8 mouse cellular contexts compared by ENCODE assay signal in the genomic region with DNA sequence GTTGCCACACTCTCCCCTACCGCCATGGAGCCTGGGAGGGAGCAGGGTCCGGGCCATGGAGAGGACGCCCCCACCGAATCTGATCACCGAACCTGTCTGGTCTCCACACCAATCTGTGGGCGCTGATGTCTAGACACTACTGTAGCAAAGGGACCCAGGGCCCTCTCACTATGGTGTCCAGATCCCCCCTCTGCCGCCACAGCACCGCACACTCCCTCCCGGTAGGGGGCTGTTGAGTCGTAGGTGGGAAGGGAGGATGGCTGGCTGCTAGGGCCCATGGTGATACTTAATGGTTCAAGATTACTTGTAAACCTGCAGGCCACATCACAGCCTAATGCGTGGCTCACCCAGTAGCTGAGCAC. TPM values are rescaled to one million over a fixed set of nuclear protein-coding genes. Genes with fewer than 3 reads are reported as not detected.
A peak's percentile ranks its signal among the peaks of the same experiment; 100 is the strongest.
DNase-seq lines count a peak whose midpoint lies in the region; ATAC-seq and TF ChIP-seq lines count a peak whose summit lies in the region.

No protein-coding gene starts in this region.

- no peak for TF ChIP-seq CTCF in gastrocnemius, adult 2 months (IDR thresholded peaks at IDR 0.05)
- peak; percentile 24; the same call in 1 of the 2 replicates for TF ChIP-seq CTCF in midbrain, postnatal 0 days (IDR thresholded peaks at IDR 0.05)

- peak overlapping the region; percentile 92 for H3K27ac ChIP-seq in gastrocnemius, adult 2 months
- H3K27ac ChIP-seq in midbrain, postnatal 0 days (ENCODE audit: low read depth, low read length) = peak overlapping the region; percentile 7; the same call in 1 of the 2 replicates

- ATAC-seq in midbrain, postnatal 0 days (ENCODE audit: low FRiP score) = peak; percentile 54

- H3K9me3 ChIP-seq in midbrain, postnatal 0 days (ENCODE audit: low read length) = no peaks in the 10 kb centered on the region

- no peaks in the 10 kb centered on the region for H3K4me1 ChIP-seq in midbrain, postnatal 0 days (ENCODE audit: insufficient read depth, low read length)

- no peaks in the 10 kb centered on the region for H3K27me3 ChIP-seq in midbrain, postnatal 0 days (ENCODE audit: insufficient read depth, low read length)

- peak overlapping the region; percentile 69 for H3K4me2 ChIP-seq in midbrain, postnatal 0 days (ENCODE audit: low read depth, low read length, poor library complexity, severe bottlenecking)

- DNase-seq in gastrocnemius, adult 2 months = no peak
- no peak for DNase-seq in gastrocnemius, adult 8-10 months (ENCODE audit: low spot score in 2 of 2)
- peak; percentile 44 for DNase-seq in 416B (ENCODE audit: low read depth)
- DNase-seq in c-Kit-positive CD71-positive TER-119-negative erythroid progenitor cells, embryonic 14.5 days (ENCODE audit: low read depth) = peak; percentile 43
- peak; percentile 43 for DNase-seq in induced T-regulatory cell, adult 2 months (ENCODE audit: low read depth)
- DNase-seq in midbrain, postnatal 0 days (ENCODE audit: low spot score) = peak; percentile 49
- DNase-seq in left cerebral cortex, adult 18-20 months (ENCODE audit: low spot score in 2 of 2) = no peak
- DNase-seq in ovary, postnatal 36 days (ENCODE audit: low spot score) = no peak

- 8% methylated on average over 10 of the region's 11 CpGs for WGBS in midbrain, postnatal 0 days

- no peaks in the 10 kb centered on the region for H3K36me3 ChIP-seq in midbrain, postnatal 0 days (ENCODE audit: insufficient read depth, low read length)

- peak overlapping the region; percentile 77 for H3K9ac ChIP-seq in midbrain, postnatal 0 days (replicated peaks; ENCODE audit: low read length, poor library complexity, severe bottlenecking)

- intact Hi-C loops in gastrocnemius, adult 2 months (cut with DNase I) = no loop called here

- peak overlapping the region; percentile 86 for H3K4me3 ChIP-seq in gastrocnemius, adult 2 months
- peak overlapping the region; percentile 53 for H3K4me3 ChIP-seq in midbrain, postnatal 0 days (ENCODE audit: low read depth, low read length)

RNA-seq across cellular contexts. Expression of a gene that starts 0.6 kb away (rescaled TPM):
- total RNA-seq in gastrocnemius, adult 2 months (2021) = not detected
- not detected for total RNA-seq in gastrocnemius, adult 8-10 months (2022)
- total RNA-seq in midbrain, postnatal 0 days (2014; rRNA removed) = not detected in 2 replicates
- 0.25 TPM in 1 of 2 replicates, not detected in the other for polyA plus RNA-seq in midbrain, postnatal 0 days (2015; fragmentation: Nextera tagmentation; extraction: Ambion mirVana)
- total RNA-seq in left cerebral cortex, adult 18-20 months (2021) = not detected

RNA-seq across cellular contexts. Expression of a gene that starts 7.2 kb away (rescaled TPM):
- 10 to 100 TPM; 34.4 to 53.7 TPM for total RNA-seq in gastrocnemius, adult 2 months (2021)
- 10 to 100 TPM; 28.7 to 37.4 (median 31.6) TPM for total RNA-seq in gastrocnemius, adult 8-10 months (2022)
- 69.9 and 83.0 TPM in 2 replicates for total RNA-seq in midbrain, postnatal 0 days (2014; rRNA removed)
- 63.2 and 70.9 TPM in 2 replicates for polyA plus RNA-seq in midbrain, postnatal 0 days (2015; fragmentation: Nextera tagmentation; extraction: Ambion mirVana)
- total RNA-seq in left cerebral cortex, adult 18-20 months (2021) = 10 to 100 TPM; 65.1 to 72.0 TPM

RNA-seq across cellular contexts. Expression of a gene that starts 17.2 kb away (rescaled TPM):
- total RNA-seq in gastrocnemius, adult 2 months (2021) = 1 to 10 TPM; 2.8 to 7.3 TPM
- 1 to 10 TPM; 2.9 to 8.9 (median 5.6) TPM for total RNA-seq in gastrocnemius, adult 8-10 months (2022)
- 6.4 and 8.4 TPM in 2 replicates for total RNA-seq in midbrain, postnatal 0 days (2014; rRNA removed)
- polyA plus RNA-seq in midbrain, postnatal 0 days (2015; fragmentation: Nextera tagmentation; extraction: Ambion mirVana) = 5.0 and 6.3 TPM in 2 replicates
- total RNA-seq in left cerebral cortex, adult 18-20 months (2021) = 1 to 10 TPM; 1.6 to 2.5 TPM

RNA-seq across cellular contexts. Expression of a gene that starts 41.2 kb away (rescaled TPM):
- 1 to 10 TPM; 1.0 to 2.3 TPM for total RNA-seq in gastrocnemius, adult 2 months (2021)
- total RNA-seq in gastrocnemius, adult 8-10 months (2022) = 1 to 10 TPM; 1.3 to 2.1 (median 1.6) TPM
- 237 and 261 TPM in 2 replicates for total RNA-seq in midbrain, postnatal 0 days (2014; rRNA removed)
- 155 and 162 TPM in 2 replicates for polyA plus RNA-seq in midbrain, postnatal 0 days (2015; fragmentation: Nextera tagmentation; extraction: Ambion mirVana)
- total RNA-seq in left cerebral cortex, adult 18-20 months (2021) = 10 to 100 TPM; 74.1 to 77.2 TPM

Comparison
In these comparisons a context has a peak if more than half of its experiments do, and no peak if none do; other contexts are left out.
1. DNase-seq: peak in 416B (single experiment), c-Kit-positive CD71-positive TER-119-negative erythroid progenitor cells, embryonic 14.5 days (single experiment), induced T-regulatory cell, adult 2 months (single experiment) and midbrain, postnatal 0 days (single experiment); none in gastrocnemius, adult 2 months (single experiment), gastrocnemius, adult 8-10 months (0 of 2), left cerebral cortex, adult 18-20 months (0 of 2) and ovary, postnatal 36 days (single experiment).